Mouse (Mus musculus) CH12.LX (cell line): ENCODE measurements around the gene Tbx15.

Experiments
- CTCF ChIP-seq, 2 experiments: IDR thresholded peaks in 1 of 2; conservative IDR thresholded peaks in 1 of 2; 2 replicates each; pipeline ENCODE4 v1.5.1; 2011 to 2012; ENCODE audit warnings: low read depth in 2 of 2, low read length in 2 of 2, improper control_type of control experiment in 1 of 2, inconsistent platforms in 1 of 2, mild to moderate bottlenecking in 1 of 2, moderate library complexity in 1 of 2
- EP300 ChIP-seq: IDR thresholded peaks from 2 replicates; pipeline ENCODE4 v1.6.1; 2011; ENCODE audit warnings: low read length, improper control_type of control experiment
- ETS1 ChIP-seq: conservative IDR thresholded peaks from 2 replicates; pipeline ENCODE4 v1.6.1; 2012; ENCODE audit warnings: low read depth, mild to moderate bottlenecking, inconsistent platforms, low read length, improper control_type of control experiment, moderate library complexity
- JUND ChIP-seq: conservative IDR thresholded peaks from 2 replicates; pipeline ENCODE4 v1.6.1; 2011; ENCODE audit warnings: low read depth, low read length, improper control_type of control experiment
- MAFK ChIP-seq: IDR thresholded peaks from 2 replicates; pipeline ENCODE4 v1.6.1; 2011; ENCODE audit warnings: low read length, improper control_type of control experiment; ENCODE audit not compliant: insufficient replicate concordance
- POLR2A ChIP-seq: IDR thresholded peaks from 2 replicates; pipeline ENCODE4 v1.6.1; 2011; ENCODE audit warnings: low read depth, mild to moderate bottlenecking, improper control_type of control experiment, low read length
- POLR2AphosphoS2 ChIP-seq: IDR thresholded peaks from 2 replicates; pipeline ENCODE4 v1.6.1; 2011; ENCODE audit warnings: low read depth, low read length, improper control_type of control experiment
- RCOR1 ChIP-seq: conservative IDR thresholded peaks from 2 replicates; pipeline ENCODE4 v1.6.1; 2012; ENCODE audit warnings: low read depth, mild to moderate bottlenecking, inconsistent platforms, low read length, improper control_type of control experiment
- TCF12 ChIP-seq: IDR thresholded peaks from 2 replicates; pipeline ENCODE4 v1.6.1; 2014; ENCODE audit warnings: low read depth, mild to moderate bottlenecking, inconsistent platforms, low read length, improper control_type of control experiment
- USF2 ChIP-seq: conservative IDR thresholded peaks from 2 replicates; pipeline ENCODE4 v1.6.1; 2011; ENCODE audit warnings: low read depth, low read length, improper control_type of control experiment

DNA sequence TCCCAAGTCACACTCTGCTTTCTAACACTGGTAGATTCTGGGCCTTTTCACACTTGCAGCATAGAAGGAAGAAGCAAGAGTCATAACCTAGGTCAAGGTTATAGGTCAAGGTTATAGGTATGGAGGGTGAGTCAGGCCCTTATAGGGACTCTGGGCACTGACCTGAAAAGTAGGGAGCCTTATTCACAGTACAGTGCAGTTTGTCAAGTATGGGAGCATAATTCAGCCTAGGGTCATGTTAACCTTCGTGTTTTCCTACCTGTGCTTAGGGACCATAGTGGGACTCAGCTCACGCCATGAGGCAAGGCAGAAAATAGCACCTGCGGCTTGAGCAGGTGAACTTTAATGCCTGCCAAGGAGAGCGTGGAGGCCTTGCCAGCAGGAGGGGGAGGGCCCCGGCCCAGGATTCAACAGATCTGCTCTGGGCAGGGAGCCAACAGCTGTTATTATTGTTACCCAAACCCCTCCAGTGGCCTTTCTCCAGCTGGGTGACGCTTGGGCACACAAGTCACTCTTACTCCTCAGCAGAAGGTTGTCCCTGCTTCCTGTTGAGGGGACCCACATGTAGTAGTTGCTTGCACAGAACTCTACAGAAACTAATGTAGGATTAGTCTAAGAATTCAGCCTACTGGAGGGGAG lies 50.0 kb downstream of the Tbx15 start:
- TF ChIP-seq CTCF (conservative IDR thresholded peaks at IDR 0.05 in 1 of 2, IDR thresholded peaks at IDR 0.05 in 1 of 2; ENCODE audit: low read depth in 2 of 2, low read length in 2 of 2) = no peak
- no peak for TF ChIP-seq POLR2A
- TF ChIP-seq EP300 = no peak
- TF ChIP-seq MAFK = no peak
- TF ChIP-seq TCF12 = no peak
- TF ChIP-seq JUND = no peak
- no peak for TF ChIP-seq POLR2AphosphoS2
- TF ChIP-seq RCOR1 = no peak
- TF ChIP-seq USF2 = no peak
- no peak for TF ChIP-seq ETS1
